Mouse (Mus musculus) thymus, postnatal 4 days (tissue): ENCODE results near the gene Fcgrt.
"Not testable (repeated sequence)": the region's sequence is repeated elsewhere in the genome, so short reads cannot be mapped to it uniquely, and the experiment has no call there.

Experiments
- DNase-seq: peaks from one replicate; pipeline ENCODE4 v3.0.0; 2021

Gene Fcgrt

DNA sequence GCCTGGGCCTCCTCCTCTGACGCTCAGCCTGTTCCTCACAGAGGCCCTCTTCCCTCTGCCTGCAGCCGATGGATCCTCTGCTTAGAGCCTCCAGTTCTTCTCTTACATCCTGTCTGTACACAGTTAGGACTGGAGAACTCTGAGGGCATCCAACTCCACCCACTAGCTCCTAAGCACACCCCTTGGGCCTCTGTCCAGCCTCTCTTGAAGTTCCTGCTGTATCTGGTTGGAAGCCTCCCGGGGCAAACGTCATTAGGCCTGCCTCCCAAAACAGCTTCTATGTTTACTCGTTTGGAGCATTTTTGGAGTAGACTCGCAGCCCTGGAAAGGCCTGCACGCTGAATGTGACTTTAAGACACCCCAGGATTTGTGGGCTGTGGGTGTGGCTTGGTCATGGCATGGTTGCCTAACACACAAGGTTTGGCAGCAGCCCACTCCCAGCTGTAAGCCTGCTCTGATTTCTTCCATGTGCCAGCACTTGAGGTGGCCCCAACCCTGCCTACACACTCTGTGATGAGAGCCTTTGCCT lies at the start of gene Fcgrt:
Fcgrt (minus strand) TSS at position 200 of the 529 bp plus-strand sequence.
- no peak for DNase-seq

DNA sequence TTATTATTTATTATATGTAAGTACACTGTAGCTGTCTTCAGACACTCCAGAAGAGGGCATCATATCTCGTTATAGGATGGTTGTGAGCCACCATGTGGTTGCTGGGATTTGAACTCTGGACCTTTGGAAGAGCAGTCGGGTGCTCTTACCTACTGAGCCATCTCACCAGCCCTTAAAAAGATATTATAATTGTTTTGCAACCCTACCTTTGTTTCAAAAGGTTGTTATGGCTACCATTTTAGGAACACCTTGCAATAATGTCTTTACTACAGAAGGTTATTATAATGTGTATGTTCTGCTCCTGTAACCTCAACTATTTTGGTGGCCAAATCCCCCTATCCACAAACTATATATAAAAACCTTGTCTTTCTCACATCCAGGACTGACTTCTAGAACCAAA lies 49.4 kb upstream of the Fcgrt start:
- not testable (repeated sequence) for DNase-seq

DNA sequence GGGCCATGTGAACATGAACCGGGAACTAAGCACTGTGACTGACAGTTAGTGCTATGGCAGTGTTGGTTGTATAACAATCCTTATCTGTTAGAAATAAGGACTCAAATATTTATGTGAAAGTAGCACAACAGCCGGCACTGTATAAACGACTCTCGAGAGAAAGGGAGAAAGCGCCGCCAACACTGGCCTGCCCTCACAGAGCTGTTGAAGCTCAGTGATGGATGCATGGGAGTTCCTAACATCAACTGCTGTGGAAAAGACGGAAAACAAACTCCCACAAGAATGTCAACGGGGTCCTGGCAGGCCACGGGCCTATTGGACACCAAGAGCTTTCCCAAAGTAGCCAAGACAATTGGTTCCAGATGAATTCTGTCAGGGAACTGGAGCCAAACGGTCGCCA lies 47.7 kb upstream of the Fcgrt start:
- no peak for DNase-seq

DNA sequence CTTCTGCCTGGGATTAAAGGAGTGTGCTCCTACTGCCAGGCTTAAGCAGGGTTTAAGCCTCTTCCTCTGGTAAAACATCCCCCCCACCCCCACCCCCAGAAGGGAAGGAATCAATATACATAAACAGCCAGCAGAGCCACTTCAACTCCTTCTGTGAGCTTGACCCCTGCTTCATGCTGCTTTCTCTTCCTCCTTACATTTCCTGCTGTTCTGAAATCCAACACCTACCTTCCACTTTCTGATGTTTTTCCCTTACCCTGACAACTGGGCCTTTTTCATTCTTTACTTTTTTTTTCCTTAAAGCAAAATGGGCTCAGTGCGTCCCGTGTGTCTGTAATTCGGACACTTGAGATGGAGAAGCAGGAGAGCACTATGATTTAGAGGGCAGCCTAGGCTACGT lies 46.7 kb upstream of the Fcgrt start:
- no peak for DNase-seq

DNA sequence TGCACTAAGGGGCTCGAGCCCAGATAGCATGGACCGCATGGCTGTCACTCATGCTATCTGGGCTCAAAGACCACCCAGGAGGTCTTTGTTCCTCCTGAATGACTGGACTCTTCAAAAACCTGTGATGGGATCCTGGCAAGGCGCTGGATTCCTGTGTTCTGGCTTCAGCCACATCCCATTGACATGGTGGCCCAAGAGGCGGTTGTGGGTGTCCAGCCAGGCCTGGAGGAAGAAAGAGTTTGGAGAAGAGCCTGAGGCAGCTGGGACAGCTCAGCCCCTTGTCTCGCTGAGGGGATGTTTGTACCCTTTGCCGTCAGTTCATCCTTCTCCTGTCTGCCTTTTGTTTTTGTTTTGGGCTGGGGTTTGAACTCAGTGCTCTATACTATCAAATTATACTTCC lies 45.9 kb upstream of the Fcgrt start:
- no peak for DNase-seq

DNA sequence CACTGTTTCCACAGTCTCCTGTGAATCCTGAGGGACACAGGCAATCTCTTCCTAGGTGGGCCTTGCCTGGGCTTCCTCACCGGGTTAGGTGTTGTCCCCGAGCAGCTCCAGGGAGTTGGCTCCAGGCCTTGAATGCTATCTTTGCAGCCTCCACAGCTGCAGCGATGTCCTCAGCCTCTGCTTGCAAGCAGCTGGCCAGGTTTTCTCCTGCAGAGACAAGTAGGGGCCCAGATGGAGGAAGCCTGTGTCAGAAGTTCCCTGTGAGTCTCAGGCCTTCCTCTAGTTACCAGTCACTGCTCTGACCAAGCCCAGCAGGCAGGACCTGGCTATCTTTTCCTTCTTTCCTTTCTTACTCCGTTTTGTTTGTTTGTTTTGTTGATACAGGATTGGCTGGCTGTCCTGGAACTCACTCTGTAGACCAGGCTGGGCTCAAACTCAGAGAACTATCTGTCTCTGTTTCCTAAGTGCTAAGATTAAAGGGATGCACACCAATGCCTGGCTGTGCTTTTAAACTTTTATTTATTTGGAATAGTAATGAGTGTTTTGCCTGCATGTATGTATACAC lies 45.0 kb upstream of the Fcgrt start:
- DNase-seq, result no peak

DNA sequence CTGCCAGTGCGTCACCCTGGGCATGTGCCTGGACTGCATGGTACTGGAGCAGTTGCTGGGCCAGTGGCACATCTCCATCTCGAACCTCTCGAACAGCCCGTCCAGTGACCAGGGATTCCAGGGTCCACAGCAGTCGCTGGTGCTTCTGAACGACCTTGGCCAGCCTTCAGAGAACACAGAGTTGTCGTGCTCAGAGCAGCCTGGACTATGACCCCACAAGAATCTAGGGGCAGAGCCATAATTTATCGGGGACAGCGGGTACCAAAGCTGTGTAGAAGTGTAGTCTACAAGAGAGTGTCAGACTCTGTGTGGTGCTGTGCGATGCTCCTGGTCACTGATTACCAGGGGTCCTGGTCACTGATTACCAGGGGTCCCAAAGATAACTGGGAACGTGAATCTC lies 44.2 kb upstream of the Fcgrt start:
- DNase-seq, result no peak

DNA sequence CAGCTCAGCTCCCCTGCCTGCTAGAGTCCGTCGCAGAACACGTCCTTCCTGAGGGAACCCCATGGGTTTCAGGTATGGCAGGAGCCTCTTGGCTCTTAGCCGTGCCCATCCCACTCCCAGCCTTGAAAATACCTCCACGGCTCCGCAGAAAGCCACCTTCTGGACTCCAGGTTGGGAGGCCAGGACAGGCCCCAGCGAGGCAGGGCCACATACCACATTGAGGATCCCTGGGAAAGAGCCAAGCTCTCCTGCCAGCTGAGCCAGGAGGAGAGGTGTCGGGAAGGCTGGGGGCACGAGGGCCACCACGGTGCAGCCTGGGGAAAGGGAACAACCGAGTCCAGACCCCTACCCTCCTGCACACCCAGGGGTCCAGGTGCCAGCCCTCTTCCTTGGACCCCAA lies 43.6 kb upstream of the Fcgrt start:
- DNase-seq, result no peak

DNA sequence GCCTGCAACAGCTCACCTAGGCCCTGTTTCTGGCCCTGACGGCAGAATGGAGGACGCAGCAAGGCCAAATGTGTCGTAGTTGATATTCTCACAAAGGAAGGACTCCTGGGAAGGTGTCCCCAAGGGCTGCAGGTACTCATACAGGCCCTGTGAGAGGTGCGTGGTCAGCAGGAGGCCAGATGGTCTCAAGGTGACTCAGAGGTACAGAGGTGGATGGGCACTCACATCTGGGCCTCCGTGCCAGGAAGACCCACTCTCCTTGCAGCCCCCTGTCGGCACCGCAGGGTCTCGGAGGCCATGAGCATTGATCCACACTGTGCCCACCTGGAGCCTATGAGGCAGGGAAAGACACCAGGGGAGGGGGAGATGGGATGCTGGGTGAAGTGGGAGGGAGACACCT lies 41.8 kb upstream of the Fcgrt start:
- no peak for DNase-seq

DNA sequence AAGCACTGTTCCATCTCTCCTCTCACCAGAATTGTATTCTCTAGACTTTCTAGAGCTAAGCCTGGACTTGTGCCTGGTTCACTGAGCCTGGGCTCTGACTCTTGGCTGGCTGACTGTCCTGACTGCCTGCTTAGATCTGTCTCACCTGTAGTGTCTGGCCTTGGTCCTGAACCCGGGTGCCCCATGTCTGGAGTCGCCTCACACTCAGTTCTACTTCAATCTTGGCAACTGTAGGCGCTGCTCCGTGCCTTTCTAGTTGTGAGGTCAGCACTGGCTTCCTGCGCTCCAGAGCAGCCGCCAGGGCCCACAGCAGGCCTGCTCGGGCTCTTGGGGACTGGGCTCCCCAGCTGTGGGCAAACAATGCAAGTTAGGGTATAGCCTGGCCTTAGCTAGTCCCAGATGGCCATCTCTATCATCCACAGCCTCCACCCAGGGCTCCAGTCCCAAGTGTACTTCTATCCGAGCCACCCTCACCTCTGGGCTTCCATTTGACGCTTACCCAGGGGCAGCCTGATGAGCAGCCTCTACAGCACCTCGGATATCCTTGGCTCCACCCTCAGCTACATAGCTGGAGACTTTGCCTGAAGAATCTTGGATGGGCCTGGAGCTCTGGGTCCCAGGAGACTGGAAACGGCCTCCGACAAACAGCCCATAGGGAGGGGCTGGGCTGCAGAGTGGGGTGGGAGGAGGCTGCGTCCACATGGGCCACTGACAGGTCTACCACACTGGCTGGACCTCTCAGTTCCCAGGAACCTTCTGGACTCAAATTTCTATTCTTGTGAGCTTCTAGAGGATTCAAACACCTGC lies 40.9 kb upstream of the Fcgrt start:
- DNase-seq, result no peak

DNA sequence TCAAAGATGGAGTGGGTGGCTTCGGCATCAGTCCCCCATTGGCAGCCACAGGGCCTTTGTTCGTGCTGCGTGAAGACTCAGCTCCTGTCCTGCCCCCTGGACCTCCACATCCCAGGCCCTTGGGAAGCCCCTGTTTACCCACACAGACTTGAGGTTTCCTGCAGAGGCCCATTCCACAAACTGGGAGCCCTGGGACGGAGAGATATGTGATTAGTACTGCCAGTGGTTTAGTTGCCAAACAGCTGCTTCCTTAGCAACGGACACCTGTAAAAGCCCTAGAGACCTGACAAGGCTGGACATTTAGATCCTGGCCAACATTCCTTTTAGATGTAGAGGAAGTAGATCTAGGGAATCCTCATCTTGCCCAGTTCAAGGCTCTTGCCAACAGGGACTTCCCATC lies 38.3 kb upstream of the Fcgrt start:
- DNase-seq, result no peak

DNA sequence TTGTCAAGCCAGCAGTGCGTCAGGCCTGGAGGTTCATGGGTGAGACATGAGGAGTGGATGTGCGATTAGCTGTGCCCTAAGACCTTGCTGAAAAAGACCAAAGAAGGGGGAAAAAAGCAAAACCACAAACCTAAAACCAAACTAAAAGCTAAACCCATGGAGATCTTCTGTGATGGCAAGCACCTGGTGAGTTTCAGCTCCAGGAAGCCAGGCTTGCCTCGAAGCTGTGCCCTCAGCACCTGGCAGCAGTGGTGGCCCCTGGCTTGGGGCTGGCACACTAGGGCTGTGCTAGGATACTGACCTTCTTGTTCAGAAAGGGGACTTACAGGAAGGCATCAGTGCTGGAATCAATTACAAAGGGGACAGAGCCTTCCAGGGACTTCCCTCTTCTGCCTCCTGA lies 37.7 kb upstream of the Fcgrt start:
- peak; percentile 63 for DNase-seq

DNA sequence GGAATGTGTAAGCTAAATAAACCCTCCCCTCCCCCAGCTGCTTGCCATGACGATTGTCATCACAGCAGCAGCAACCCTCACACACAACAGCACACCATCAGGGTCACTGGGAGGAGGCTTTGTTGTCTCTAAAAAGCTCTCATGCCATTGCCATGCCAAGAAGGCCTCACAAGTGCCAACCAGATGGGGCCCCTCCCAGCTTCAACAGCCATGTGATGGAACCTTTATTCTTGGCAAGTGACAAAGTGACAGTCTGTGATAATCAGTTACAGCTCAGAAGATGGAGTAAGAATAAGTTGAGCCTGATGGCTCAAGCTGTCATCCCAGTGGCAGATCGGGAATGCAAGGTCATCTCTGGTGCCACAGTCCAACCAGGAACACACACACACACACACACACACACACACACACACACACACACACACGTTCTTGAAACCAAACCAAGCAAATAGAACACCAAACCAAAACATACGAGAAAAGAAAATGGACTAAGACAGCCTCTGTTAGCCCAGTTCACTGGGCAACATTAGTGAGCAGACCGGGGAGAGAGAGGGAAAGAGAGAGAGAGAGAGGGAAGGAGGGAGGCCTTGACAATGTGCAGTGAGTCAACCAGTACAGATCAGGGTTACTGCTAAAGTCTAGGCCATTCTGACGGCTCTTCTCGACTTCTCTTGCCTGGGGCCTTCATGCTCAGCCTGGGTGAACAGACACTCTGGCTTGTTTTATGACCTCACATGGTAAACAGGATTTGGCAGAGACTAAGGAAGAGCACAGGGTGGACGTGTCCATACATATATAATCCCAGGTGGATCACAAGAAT lies 36.5 kb upstream of the Fcgrt start:
- no peak for DNase-seq

DNA sequence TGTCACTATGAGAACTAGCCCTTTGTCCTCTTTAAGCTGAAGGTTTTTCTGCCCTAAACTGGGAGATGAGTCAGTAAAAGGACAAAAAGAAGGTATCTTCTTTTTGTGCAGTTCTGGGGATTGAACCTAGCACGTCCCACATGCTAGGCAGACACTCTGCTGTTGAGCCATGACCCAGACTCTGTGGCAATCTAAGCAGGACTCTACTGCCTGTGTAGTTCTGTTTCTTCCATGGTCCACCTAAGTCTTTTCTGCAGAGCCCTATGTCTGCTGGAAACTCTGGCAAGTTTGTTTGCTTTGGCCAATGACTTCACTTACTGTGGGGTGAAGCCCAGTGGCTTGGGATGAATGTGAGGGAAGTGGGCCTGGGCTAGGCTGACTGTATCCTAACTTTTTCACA lies 34.8 kb upstream of the Fcgrt start:
- DNase-seq, result no peak

DNA sequence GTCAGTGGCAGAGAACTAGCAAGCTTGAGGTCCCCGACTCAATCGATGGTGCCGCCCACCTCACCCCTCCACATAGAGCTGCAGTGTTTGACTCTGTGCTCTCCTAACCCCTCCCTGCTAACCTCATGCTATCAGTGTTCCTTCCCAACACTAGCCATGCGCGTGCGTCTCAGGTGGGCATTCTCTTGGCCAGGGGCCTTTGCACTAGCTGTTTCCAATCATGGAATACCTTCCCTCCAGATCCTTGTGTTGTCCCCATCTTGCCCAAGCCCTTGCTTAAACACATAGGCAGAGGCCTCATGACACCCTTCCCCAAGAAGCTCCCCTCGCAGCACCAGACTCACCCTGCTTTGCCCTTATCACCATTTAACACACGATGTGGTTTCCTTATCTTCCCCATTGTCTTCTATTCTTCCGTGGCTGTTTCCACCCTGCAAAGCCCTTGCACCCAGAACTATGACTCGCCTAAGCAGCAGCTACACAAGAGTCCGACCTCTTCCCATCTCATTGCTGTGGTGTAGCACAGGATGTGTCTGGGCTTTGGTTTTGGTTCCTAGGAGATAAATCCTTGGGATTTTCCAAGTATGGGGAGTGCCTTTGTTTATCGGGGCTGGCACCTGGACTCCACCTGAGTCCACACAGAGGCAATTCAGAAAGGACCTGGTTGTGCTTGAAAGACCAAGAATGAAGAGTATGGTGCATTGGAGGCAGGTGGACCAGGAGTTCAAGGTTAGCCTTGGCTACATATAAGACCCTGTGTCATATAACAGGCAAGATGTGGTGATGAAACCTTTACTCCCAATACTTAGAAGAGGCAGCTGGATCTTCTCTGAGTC lies 33.7 kb upstream of the Fcgrt start:
- peak; percentile 64 for DNase-seq

DNA sequence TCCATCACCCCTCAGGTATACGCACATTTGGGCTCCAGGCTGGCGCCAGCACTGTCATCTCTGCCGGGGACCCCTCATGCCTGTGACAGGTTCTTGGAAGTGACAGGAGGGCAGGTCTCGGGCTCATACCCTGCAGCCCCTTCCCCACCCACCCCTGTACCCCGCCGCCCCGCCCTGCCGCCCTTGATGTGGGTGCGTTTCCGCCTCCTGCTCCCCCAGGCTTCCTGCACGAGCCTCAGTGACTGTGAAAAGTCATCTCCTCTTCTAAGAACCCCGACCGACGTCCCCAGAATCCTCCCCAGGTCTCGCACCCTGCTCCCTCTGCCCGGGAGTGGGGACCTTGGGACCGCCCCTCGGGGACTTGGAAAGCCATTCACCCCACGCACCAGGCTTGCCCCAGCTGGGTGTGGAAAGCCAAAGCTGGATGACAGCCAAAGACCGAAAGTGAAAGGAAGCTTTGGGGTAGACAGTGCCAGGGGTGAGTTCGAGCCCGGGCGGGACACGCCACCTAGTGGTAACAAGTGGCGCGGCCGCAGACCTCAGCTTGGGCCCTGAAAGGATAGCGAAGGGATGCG lies 32.4 kb upstream of the Fcgrt start, which contains the start of the genes Gm45713 and Flt3l:
Gm45713 (minus strand) TSS at position 239 of the 575 bp plus-strand sequence.
Flt3l (minus strand) TSS at position 440 of the 575 bp plus-strand sequence.
- peak; percentile 93 for DNase-seq

DNA sequence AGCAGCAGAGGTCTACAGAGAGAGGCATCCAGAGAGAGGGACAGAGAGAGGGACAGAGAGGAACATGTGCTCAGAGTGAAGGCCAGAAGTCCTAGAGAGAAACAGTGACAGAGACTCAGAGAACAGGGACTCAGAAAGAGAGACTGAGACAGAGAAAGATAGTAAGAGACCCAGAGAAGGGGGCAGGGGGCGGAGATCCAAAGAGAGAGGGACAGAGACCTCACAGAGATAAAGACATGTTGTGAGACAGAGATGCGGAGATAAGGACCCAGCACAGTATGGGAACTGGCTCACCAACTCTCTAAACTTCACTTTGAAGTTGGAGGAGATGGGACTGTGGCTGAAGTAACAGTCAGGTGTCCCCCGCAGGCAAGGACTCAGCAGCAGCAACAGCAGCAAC lies 31.7 kb upstream of the Fcgrt start:
- no peak for DNase-seq

DNA sequence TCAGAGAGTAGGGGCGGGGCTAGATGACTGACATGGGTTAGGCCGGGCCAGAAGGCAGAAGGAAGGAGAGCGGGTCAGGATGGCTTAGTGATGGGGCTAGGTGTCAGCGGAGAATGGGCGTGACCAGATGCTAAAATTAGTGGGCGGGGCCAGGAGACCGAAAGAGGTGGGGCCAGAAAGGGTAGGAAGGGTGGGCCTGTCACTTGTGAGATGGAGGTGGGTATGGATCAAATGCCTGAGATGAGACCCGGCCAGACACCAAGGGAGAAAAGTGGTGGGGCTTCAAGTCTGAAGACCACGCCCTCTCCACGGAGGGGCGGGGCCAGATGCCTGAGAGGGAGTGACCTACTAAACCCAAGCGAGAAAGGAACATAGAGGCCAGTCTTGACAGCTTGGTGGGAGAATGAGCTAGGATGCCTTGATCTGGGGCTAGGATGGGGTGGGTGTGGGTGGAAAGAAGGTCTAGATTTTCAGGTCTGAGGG lies 30.9 kb upstream of the Fcgrt start:
- DNase-seq, result peak; percentile 83

DNA sequence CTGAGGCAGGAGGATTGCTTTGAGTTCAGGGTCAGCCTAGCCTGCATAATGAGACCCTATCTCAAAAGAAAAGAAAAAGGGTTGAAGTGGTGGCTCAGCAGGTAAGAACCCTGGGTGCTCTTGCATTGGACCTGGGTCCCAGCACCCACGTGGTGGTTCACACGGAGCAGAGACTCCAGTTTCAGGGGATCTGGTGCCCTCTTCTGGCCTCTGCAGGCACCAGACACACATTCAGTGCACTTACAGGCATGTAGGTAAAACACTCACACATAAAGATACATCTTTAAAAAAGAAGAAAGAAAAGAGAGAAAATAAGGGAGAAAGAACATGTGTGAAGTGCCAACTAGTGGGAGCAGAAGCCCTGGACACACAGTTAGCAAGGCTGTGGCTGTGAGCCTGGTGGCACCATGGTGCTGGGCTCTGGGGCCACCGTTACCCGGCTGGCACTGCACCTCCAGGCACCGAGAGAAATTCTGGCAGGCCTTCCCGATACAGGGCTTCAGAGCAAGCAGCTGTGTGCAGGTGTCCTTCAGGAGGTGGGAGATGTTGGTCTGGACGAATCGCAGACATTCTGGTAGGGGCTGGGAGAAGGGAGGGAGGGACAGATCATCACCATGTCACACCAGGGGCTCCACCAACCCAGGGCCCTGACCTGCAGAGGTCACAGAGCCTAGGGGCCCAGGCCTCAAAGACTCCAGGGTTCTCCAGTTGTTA lies 30.0 kb upstream of the Fcgrt start:
- DNase-seq, result no peak

DNA sequence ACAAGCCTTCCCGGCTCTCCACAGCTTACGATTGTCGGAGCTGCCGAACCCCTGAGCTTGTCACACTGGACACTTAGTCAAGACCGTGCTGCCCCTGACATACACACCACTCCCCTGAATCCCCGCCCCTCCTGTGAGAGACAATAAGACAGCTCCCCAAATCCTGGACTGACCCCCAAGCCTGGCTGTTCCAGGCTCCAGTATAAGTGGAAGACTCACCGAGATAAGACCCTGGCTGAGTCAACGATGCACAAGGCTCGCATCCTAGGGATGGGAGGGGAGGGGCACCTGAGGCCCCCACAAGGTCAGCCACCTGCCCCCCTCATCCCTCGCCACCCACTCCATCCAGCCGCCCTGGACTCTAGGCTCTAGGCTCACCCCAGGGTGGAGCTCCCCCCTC lies 28.2 kb upstream of the Fcgrt start:
- DNase-seq, result no peak

DNA sequence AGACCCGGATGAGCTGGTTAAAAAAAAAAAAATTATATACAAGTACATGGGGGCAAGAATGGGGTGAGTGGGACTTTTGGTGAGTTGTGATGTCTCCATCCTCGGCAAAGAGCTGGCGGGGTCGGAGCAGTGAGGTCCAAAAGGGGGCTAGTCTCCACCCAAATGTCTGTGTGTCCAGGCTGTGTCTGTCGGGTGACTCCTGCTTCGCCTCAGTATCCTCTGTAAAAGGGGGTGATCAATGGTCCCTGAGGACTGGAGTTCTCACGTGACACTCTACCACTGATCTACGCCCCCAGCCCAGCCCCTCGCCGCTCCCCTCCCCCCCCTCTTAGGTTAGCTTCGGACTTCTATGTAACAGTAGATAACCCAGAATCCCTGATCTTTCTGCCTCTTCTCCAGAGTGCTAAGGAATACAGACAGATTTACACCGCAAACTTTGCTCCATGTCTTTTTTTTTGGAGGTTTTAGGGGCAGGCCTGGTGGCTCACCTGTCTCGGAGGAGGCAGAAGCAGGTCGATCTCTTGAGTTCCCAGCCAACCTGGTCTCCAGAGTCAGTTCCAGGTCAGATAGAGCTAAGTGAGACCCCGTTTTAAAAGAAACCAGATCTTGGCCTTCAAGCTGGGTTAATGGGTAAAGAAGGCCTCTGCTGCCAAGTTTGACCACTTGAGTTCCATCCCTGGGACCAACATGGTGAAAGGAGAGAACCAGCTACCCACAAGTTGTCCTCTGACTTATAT lies 26.3 kb upstream of the Fcgrt start:
- no peak for DNase-seq
